Mouse (Mus musculus) kidney, embryonic 15.5 days (tissue): ENCODE results near the gene BC049762. TPM values are rescaled to one million over a fixed set of nuclear protein-coding genes. Genes with fewer than 3 reads are reported as not detected.
A peak's percentile ranks its signal among the peaks of the same experiment; 100 is the strongest.

Experiments used
- ATAC-seq: fragments of 200-750 bp; cut with Nextera tagmentation; replicated peaks from 2 replicates; pipeline ENCODE4 v1.8.0; 2017; ENCODE audit warnings: moderate TSS enrichment; ENCODE audit not compliant: low FRiP score
- H3K27ac ChIP-seq: fragments of 300-500 bp; sonication (generic); 2 replicates; pipeline ENCODE4 v1.5.1; 2015; ENCODE audit warnings: mild to moderate bottlenecking, inconsistent platforms
- H3K27me3 ChIP-seq: fragments of 300-500 bp; sonication (generic); 2 replicates; pipeline ENCODE4 v1.6.1; 2015; ENCODE audit warnings: inconsistent platforms
- H3K36me3 ChIP-seq: fragments of 300-500 bp; sonication (generic); 2 replicates; pipeline ENCODE4 v1.6.1; 2015; ENCODE audit warnings: inconsistent platforms
- H3K4me1 ChIP-seq: fragments of 300-500 bp; sonication (generic); 2 replicates; pipeline ENCODE4 v1.6.1; 2015; ENCODE audit warnings: inconsistent platforms
- H3K4me2 ChIP-seq: fragments of 300-500 bp; sonication (generic); 2 replicates; pipeline ENCODE4 v1.6.1; 2015; ENCODE audit warnings: moderate library complexity, mild to moderate bottlenecking, inconsistent platforms
- H3K4me3 ChIP-seq: fragments of 300-500 bp; sonication (generic); replicated peaks from 2 replicates; pipeline ENCODE4 v1.5.1; 2015; ENCODE audit warnings: mild to moderate bottlenecking, inconsistent platforms
- H3K9ac ChIP-seq: fragments of 300-500 bp; sonication (generic); 2 replicates; pipeline ENCODE4 v1.6.1; 2015; ENCODE audit warnings: mild to moderate bottlenecking, inconsistent platforms
- H3K9me3 ChIP-seq: fragments of 300-500 bp; sonication (generic); replicated peaks from 2 replicates; pipeline ENCODE4 v1.6.1; 2016; ENCODE audit warnings: inconsistent platforms
- whole genome bisulfite sequencing: fragments of 180-500 bp; shearing (Covaris S2); methylation state at CpG from one replicate; pipeline ENCODE4 v1.1.7; 2015; ENCODE audit warnings: mixed read lengths; 5-methylcytosine and 5-hydroxymethylcytosine counted together
- polyA plus RNA-seq: library from polyadenylated mRNA; unstranded; fragments of >200 nt; fragmentation: Nextera tagmentation; extraction: Ambion mirVana; gene quantifications from 2 replicates; pipeline ENCODE4 v1.2.1, GENCODE M21; 2015

Gene BC049762
- polyA plus RNA-seq, 1 experiment from 2014 or later: 0.84 TPM

- Histone ChIP-seq H3K4me3 (peak overlapping the region; percentile 8; the same call in 1 of the 2 replicates), H3K27me3 (no peaks in the 10 kb centered on the region), H3K4me2 (peak overlapping the region; percentile 90), H3K27ac (no peak overlapping the region), H3K4me1 (peaks cover 29% of the 10 kb centered on the region), H3K36me3 (peaks cover 28% of the 10 kb centered on the region), H3K9ac (no peak overlapping the region), H3K9me3 (no peaks in the 10 kb centered on the region)
- WGBS: 46% methylated on average over 3 of the region's 3 CpGs
- ATAC-seq: no peak
Observed at GRCm38 (mm10) chr11:51265326-51265725, 2.5 kb upstream of the BC049762 start.

- Histone ChIP-seq H3K4me1 (peaks cover 29% of the 10 kb centered on the region), H3K36me3 (peaks cover 21% of the 10 kb centered on the region), H3K27me3 (no peaks in the 10 kb centered on the region), H3K27ac (no peak overlapping the region), H3K9me3 (no peaks in the 10 kb centered on the region), H3K4me2 (peak overlapping the region; percentile 90), H3K9ac (peak overlapping the region; percentile 29; the same call in 1 of the 2 replicates), H3K4me3 (peak overlapping the region; percentile 92)
- ATAC-seq: no peak
- WGBS: 6% methylated on average over 6 of the region's 6 CpGs
Observed at GRCm38 (mm10) chr11:51264352-51264751, 1.5 kb upstream of the BC049762 start.

- WGBS: under 1% methylated on average over 50 of the region's 50 CpGs
- Histone ChIP-seq H3K27me3 (no peaks in the 10 kb centered on the region), H3K4me1 (peaks cover 29% of the 10 kb centered on the region), H3K4me2 (peak overlapping the region; percentile 90), H3K9ac (peak overlapping the region; percentile 97), H3K36me3 (peaks cover 16% of the 10 kb centered on the region), H3K9me3 (no peaks in the 10 kb centered on the region), H3K27ac (peak overlapping the region; percentile 92), H3K4me3 (peak overlapping the region; percentile 92)
- ATAC-seq: peak; percentile 59
Observed at GRCm38 (mm10) chr11:51263286-51263831, 513 bp upstream of the BC049762 start.

- 85% methylated on average over 3 of the region's 3 CpGs for WGBS
- peak within 1 kb of the TSS; percentile 92 for H3K27ac ChIP-seq
- H3K4me2 ChIP-seq: peak within 1 kb of the TSS; percentile 90
- H3K9ac ChIP-seq: peak within 1 kb of the TSS; percentile 64
- peaks cover 4% of the 10 kb centered on the region; the same call in 1 of the 2 replicates for H3K36me3 ChIP-seq
- H3K9me3 ChIP-seq: no peaks in the 10 kb centered on the region
- H3K4me1 ChIP-seq: peaks cover 29% of the 10 kb centered on the region
- H3K4me3 ChIP-seq: peak within 1 kb of the TSS; percentile 92
- ATAC-seq: no peak
- H3K27me3 ChIP-seq: no peaks in the 10 kb centered on the region
Observed at GRCm38 (mm10) chr11:51261680-51262219, 1.1 kb downstream of the BC049762 start, which contains the start of gene Clk4. Clk4 (plus strand) TSS chr11:51261730.

- 91% methylated on average over 4 of the region's 4 CpGs for whole genome bisulfite sequencing
- no peaks in the 10 kb centered on the region for H3K9me3 ChIP-seq
- H3K4me2 ChIP-seq: no peak overlapping the region
- H3K9ac ChIP-seq: no peak overlapping the region
- ATAC-seq: no peak
- no peaks in the 10 kb centered on the region for H3K4me1 ChIP-seq
- H3K27ac ChIP-seq: no peak overlapping the region
- H3K36me3 ChIP-seq: no peaks in the 10 kb centered on the region
- H3K4me3 ChIP-seq: no peak overlapping the region
- no peaks in the 10 kb centered on the region for H3K27me3 ChIP-seq
Observed at GRCm38 (mm10) chr11:51257006-51257405, 5.8 kb downstream of the BC049762 start.

GRCm38 (mm10) chr11:51242897-51243296 is 19.9 kb downstream of the BC049762 start:
- H3K9ac ChIP-seq: no peak overlapping the region
- H3K9me3 ChIP-seq: no peaks in the 10 kb centered on the region
- no peak overlapping the region for H3K4me2 ChIP-seq
- no peak overlapping the region for H3K4me3 ChIP-seq
- H3K27ac ChIP-seq: no peak overlapping the region
- H3K27me3 ChIP-seq: no peaks in the 10 kb centered on the region
- WGBS: 84% methylated on average over 2 of the region's 2 CpGs
- no peak for ATAC-seq
- no peaks in the 10 kb centered on the region for H3K4me1 ChIP-seq
- H3K36me3 ChIP-seq: no peaks in the 10 kb centered on the region

- 88% methylated on average over 9 of the region's 9 CpGs for WGBS
- Histone ChIP-seq H3K4me2 (no peak overlapping the region), H3K36me3 (no peaks in the 10 kb centered on the region), H3K9ac (no peak overlapping the region), H3K4me1 (no peaks in the 10 kb centered on the region), H3K27ac (no peak overlapping the region), H3K9me3 (no peaks in the 10 kb centered on the region), H3K4me3 (no peak overlapping the region), H3K27me3 (no peaks in the 10 kb centered on the region)
- no peak for ATAC-seq
Observed at GRCm38 (mm10) chr11:51234626-51235025, 28.2 kb downstream of the BC049762 start.

GRCm38 (mm10) chr11:51227104-51227503 is 35.7 kb downstream of the BC049762 start:
- no peak for ATAC-seq
- 86% methylated on average over 4 of the region's 4 CpGs for WGBS
- Histone ChIP-seq H3K4me2 (no peak overlapping the region), H3K27me3 (no peaks in the 10 kb centered on the region), H3K9ac (no peak overlapping the region), H3K4me3 (no peak overlapping the region), H3K36me3 (no peaks in the 10 kb centered on the region), H3K27ac (no peak overlapping the region), H3K4me1 (no peaks in the 10 kb centered on the region), H3K9me3 (no peaks in the 10 kb centered on the region)

- Histone ChIP-seq H3K27ac (no peak within 1 kb of the TSS), H3K4me3 (no peak within 1 kb of the TSS), H3K4me2 (no peak within 1 kb of the TSS), H3K9ac (no peak within 1 kb of the TSS), H3K4me1 (no peaks in the 10 kb centered on the region), H3K27me3 (no peaks in the 10 kb centered on the region), H3K36me3 (no peaks in the 10 kb centered on the region), H3K9me3 (no peaks in the 10 kb centered on the region)
- ATAC-seq: no peak
- 94% methylated on average over 11 of the region's 11 CpGs for WGBS
Observed at GRCm38 (mm10) chr11:51220308-51220707, 42.5 kb downstream of the BC049762 start, which contains the start of gene Gm12569. Gm12569 (plus strand) TSS chr11:51220473.

- no peaks in the 10 kb centered on the region for H3K27me3 ChIP-seq
- no peaks in the 10 kb centered on the region for H3K4me1 ChIP-seq
- H3K9me3 ChIP-seq: no peaks in the 10 kb centered on the region
- H3K27ac ChIP-seq: no peak overlapping the region
- no peak overlapping the region for H3K4me2 ChIP-seq
- 86% methylated on average over 12 of the region's 12 CpGs for WGBS
- ATAC-seq: no peak
- no peaks in the 10 kb centered on the region for H3K36me3 ChIP-seq
- no peak overlapping the region for H3K4me3 ChIP-seq
- H3K9ac ChIP-seq: no peak overlapping the region
Observed at GRCm38 (mm10) chr11:51219396-51219980, 43.4 kb downstream of the BC049762 start.

- H3K4me3 ChIP-seq: no peak overlapping the region
- no peaks in the 10 kb centered on the region for H3K27me3 ChIP-seq
- no peak overlapping the region for H3K4me2 ChIP-seq
- WGBS: 87% methylated on average over 7 of the region's 7 CpGs
- no peaks in the 10 kb centered on the region for H3K4me1 ChIP-seq
- H3K36me3 ChIP-seq: no peaks in the 10 kb centered on the region
- no peak overlapping the region for H3K9ac ChIP-seq
- no peaks in the 10 kb centered on the region for H3K9me3 ChIP-seq
- no peak overlapping the region for H3K27ac ChIP-seq
- no peak for ATAC-seq
Observed at GRCm38 (mm10) chr11:51214021-51214420, 48.8 kb downstream of the BC049762 start.

- Histone ChIP-seq H3K9me3 (no peaks in the 10 kb centered on the region), H3K9ac (no peak overlapping the region), H3K27ac (no peak overlapping the region), H3K36me3 (no peaks in the 10 kb centered on the region), H3K4me2 (no peak overlapping the region), H3K4me1 (no peaks in the 10 kb centered on the region), H3K27me3 (no peaks in the 10 kb centered on the region), H3K4me3 (no peak overlapping the region)
- WGBS: 87% methylated on average over 5 of the region's 5 CpGs
- ATAC-seq: no peak
Observed at GRCm38 (mm10) chr11:51211426-51211825, 51.4 kb downstream of the BC049762 start.
